Mouse (Mus musculus) stomach, postnatal 0 days (tissue): ENCODE results near the gene Gnmt. TPM values are rescaled to one million over a fixed set of nuclear protein-coding genes. Genes with fewer than 3 reads are reported as not detected.
"Not testable (repeated sequence)": the region's sequence is repeated elsewhere in the genome, so short reads cannot be mapped to it uniquely, and the experiment has no call there.

Experiments used
- ATAC-seq: fragments of 200-750 bp; cut with Nextera tagmentation; 2 replicates; pipeline ENCODE4 v1.8.0; 2017; ENCODE audit not compliant: low FRiP score, low TSS enrichment
- DNase-seq: peaks from one replicate; pipeline ENCODE4 v3.0.0-alpha.2; 2016; ENCODE audit warnings: low spot score
- H3K27ac ChIP-seq: fragments of 300-500 bp; sonication (generic); replicated peaks from 2 replicates; pipeline ENCODE4 v1.5.1; 2014; ENCODE audit warnings: mild to moderate bottlenecking, control low read depth
- H3K27me3 ChIP-seq: fragments of 300-500 bp; sonication (generic); 2 replicates; pipeline ENCODE4 v1.6.1; 2014; ENCODE audit warnings: low read length; ENCODE audit not compliant: control insufficient read depth, insufficient read depth
- H3K36me3 ChIP-seq: fragments of 300-500 bp; sonication (generic); 2 replicates; pipeline ENCODE4 v1.6.1; 2014; ENCODE audit warnings: low read length, mixed read lengths; ENCODE audit not compliant: control insufficient read depth, insufficient read depth
- H3K4me1 ChIP-seq: fragments of 300-500 bp; sonication (generic); replicated peaks from 2 replicates; pipeline ENCODE4 v1.6.1; 2014; ENCODE audit warnings: antibody characterized with exemption; ENCODE audit not compliant: control insufficient read depth, insufficient read depth
- H3K4me2 ChIP-seq: fragments of 300-500 bp; sonication (generic); replicated peaks from 2 replicates; pipeline ENCODE4 v1.6.1; 2014; ENCODE audit warnings: low read depth, mild to moderate bottlenecking, control low read depth, moderate library complexity
- H3K4me3 ChIP-seq: fragments of 300-500 bp; sonication (generic); 2 replicates; pipeline ENCODE4 v1.5.1; 2014; ENCODE audit warnings: low read depth, low read length, control low read depth
- H3K9ac ChIP-seq: fragments of 300-500 bp; sonication (generic); 2 replicates; pipeline ENCODE4 v1.6.1; 2014; ENCODE audit warnings: mild to moderate bottlenecking, low read length, control low read depth, mixed read lengths
- H3K9me3 ChIP-seq: fragments of 300-500 bp; sonication (generic); 2 replicates; pipeline ENCODE4 v1.6.1; 2016; ENCODE audit warnings: low read length; ENCODE audit not compliant: control insufficient read depth
- CTCF ChIP-seq: IDR thresholded peaks from 2 replicates; pipeline ENCODE4 v1.5.1; 2016; ENCODE audit warnings: antibody characterized with exemption, low read depth, mild to moderate bottlenecking, moderate library complexity
- EP300 ChIP-seq: optimal IDR thresholded peaks from 2 replicates; pipeline ENCODE3; 2016; ENCODE audit warnings: antibody characterized with exemption
- WGBS: fragments of 180-500 bp; shearing (Covaris S2); extraction: QIAGEN DNeasy Blood & Tissue Kit; methylation state at CpG from one replicate; pipeline ENCODE4 v1.1.7; 2014; 5-methylcytosine and 5-hydroxymethylcytosine counted together
- polyA plus RNA-seq: library from polyadenylated mRNA; unstranded; fragments of >200 nt; fragmentation: Nextera tagmentation; extraction: Ambion mirVana; gene quantifications from 2 replicates; pipeline ENCODE4 v1.2.1, GENCODE M21; 2015

Gene Gnmt
- polyA plus RNA-seq, 1 experiment from 2014 or later, result 2.1 TPM

DNA sequence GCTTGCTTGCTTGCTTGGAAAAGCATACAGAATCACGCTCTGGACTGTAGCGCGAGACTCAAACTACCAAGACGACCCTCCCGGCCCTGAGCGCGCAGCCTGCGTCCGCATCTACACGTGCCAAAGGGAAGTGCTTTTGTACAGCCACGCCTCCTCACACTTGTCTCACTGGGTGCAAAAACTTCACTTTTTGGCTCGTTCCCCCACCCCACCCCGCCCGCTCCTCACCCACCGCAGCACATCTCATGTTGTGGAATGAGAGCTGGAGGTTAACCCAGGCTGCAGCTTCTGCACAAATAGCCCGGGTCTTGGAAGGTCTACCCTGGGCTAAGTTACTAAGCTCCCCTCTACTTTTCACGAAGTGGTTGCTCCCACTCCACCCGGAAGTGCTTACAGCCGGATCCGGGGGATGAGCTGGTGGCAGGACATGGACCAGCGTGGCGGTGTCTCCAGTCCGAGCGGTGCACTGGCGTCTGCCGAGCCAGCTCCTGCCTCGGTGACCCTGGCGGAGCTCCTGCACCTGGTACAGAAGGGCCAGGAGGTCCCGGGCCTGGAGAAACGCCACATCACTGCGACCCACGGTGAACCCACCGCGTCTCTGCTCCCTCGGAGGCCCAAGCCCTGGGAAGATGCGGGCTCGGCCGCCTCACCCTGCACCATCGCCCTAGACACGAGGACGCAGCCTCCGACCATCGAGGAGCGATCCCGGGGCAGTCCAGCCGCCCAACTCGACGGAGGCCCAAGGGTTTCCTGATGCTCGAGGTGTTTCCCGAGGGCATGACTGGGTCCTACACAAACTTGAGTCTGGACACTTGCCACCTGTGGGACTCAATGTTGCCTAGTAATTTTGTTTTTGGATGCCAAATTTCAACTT lies 43.7 kb upstream of the Gnmt start, which contains the start of gene 2310039H08Rik:
Gene 2310039H08Rik, plus strand, starts transcription at position 232 of the 874 bp plus-strand sequence.
- no peaks in the 10 kb centered on the region for H3K27me3 ChIP-seq
- H3K4me1 ChIP-seq, result no peaks in the 10 kb centered on the region; the same call in 1 of the 2 replicates
- H3K4me2 ChIP-seq, result peak within 1 kb of the TSS; percentile 85
- H3K27ac ChIP-seq, result peak within 1 kb of the TSS; percentile 90
- peaks cover 8% of the 10 kb centered on the region; the same call in 1 of the 2 replicates for H3K36me3 ChIP-seq
- under 1% methylated on average over 50 of the region's 50 CpGs for WGBS
- TF ChIP-seq CTCF, result no peak
- TF ChIP-seq EP300, result no peak
- no peaks in the 10 kb centered on the region for H3K9me3 ChIP-seq
- H3K9ac ChIP-seq, result peak within 1 kb of the TSS; percentile 81
- peak; percentile 80 for ATAC-seq
- peak within 1 kb of the TSS; percentile 86 for H3K4me3 ChIP-seq
- peak; percentile 83 for DNase-seq

DNA sequence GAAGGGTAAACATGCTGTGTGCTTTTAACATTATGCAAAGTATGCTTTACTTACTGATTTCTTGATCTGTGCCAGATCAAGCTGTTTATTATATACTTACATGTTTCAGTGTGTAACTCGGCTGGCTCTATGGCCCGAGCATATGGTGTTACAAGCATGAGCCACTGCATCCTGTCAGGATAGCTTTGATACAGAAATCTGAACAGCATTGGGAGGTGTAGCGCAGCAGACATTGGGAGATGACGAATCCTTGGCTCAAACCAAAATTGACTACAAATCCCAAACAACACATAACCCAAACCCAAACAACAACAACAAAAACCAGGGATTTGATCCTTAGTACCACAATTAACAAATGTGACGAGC lies 43.1 kb upstream of the Gnmt start:
- Histone ChIP-seq H3K27me3 (no peaks in the 10 kb centered on the region), H3K9me3 (no peaks in the 10 kb centered on the region), H3K9ac (peak overlapping the region; percentile 81), H3K27ac (peak overlapping the region; percentile 90), H3K4me2 (peak overlapping the region; percentile 85), H3K4me1 (no peaks in the 10 kb centered on the region; the same call in 1 of the 2 replicates), H3K4me3 (peak overlapping the region; percentile 86), H3K36me3 (0 out of 2 replicates have a peak, but pooled peaks cover 4% of the 10 kb centered on the region)
- DNase-seq (no peak), ATAC-seq (no peak)
- no peak for TF ChIP-seq EP300
- no peak for TF ChIP-seq CTCF
- WGBS, result 3% methylated on average over 5 of the region's 5 CpGs

DNA sequence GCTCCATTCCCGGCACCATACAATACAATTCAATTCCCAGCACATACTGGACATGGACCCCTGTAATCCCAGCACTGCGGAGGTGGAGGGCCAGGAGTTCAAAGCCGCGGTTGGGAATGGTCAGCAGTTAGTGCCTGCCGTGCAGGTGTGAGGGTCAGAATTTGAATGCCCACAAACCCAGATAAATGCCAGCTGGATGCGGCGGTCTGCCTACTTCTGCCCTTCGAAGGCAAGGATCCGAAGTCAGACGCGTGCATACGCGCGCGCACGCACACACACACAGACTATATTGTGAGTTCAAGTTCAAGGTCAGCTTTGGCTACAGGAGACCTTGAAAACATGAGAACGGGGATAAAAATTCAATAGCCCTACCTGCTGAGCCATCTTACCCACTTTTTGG lies 42.6 kb upstream of the Gnmt start:
- 0 out of 2 replicates have a peak, but pooled peaks cover 4% of the 10 kb centered on the region for H3K36me3 ChIP-seq
- H3K27ac ChIP-seq, result peak overlapping the region; percentile 90; the same call in 1 of the 2 replicates
- H3K4me1 ChIP-seq, result no peaks in the 10 kb centered on the region; the same call in 1 of the 2 replicates
- no peaks in the 10 kb centered on the region for H3K9me3 ChIP-seq
- TF ChIP-seq CTCF, result no peak
- TF ChIP-seq EP300, result no peak
- H3K9ac ChIP-seq, result peak overlapping the region; percentile 81
- WGBS, result 59% methylated on average over 17 of the region's 17 CpGs
- peak overlapping the region; percentile 86 for H3K4me3 ChIP-seq
- no peak for ATAC-seq
- no peaks in the 10 kb centered on the region for H3K27me3 ChIP-seq
- DNase-seq, result no peak
- H3K4me2 ChIP-seq, result peak overlapping the region; percentile 85

DNA sequence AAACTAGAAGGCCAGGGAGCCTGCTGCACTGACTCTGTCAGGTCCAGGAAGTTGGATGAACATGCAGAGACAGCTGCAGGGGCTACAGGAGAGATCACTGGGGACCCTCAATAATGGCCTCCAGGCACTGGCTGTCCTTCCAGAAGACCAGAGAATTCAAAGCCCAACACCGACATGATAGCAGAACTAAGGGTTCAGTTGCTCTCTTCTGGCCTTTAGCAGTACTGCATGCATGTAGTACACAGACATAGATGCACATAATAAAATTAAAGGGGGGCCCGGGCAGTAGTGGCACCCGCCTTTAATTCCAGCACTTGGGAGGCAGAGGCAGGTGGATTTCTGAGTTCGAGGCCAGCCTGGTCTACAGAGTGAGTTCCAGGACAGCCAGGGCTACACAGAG lies 42.1 kb upstream of the Gnmt start:
- no peak overlapping the region for H3K27ac ChIP-seq
- H3K4me3 ChIP-seq, result no peak overlapping the region
- no peaks in the 10 kb centered on the region for H3K9me3 ChIP-seq
- H3K4me1 ChIP-seq, result no peaks in the 10 kb centered on the region; the same call in 1 of the 2 replicates
- WGBS, result 85% methylated on average over 4 of the region's 4 CpGs
- no peak overlapping the region for H3K4me2 ChIP-seq
- H3K9ac ChIP-seq, result no peak overlapping the region
- TF ChIP-seq CTCF (peak; percentile 51), EP300 (no peak)
- 0 out of 2 replicates have a peak, but pooled peaks cover 4% of the 10 kb centered on the region for H3K36me3 ChIP-seq
- H3K27me3 ChIP-seq, result no peaks in the 10 kb centered on the region
- no peak for ATAC-seq
- DNase-seq, result no peak

DNA sequence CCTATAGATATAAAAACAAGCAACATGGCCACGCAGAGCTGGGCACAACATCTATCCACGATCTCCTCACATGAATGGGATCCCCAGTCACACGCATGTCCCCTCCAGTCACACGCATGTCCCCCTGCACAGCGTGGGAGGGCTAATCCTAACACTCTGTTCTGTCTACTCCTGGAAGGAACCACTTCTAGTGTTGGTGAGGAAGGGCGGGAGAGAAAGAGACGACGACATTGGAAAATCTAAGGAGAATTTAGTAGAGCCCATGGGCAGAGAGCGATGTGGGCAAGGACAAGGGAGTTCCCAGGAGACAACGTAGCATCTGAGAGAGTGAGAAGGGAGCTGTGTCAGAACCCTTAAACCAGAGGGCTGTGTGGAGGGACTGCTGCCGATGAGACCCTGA lies 41.6 kb upstream of the Gnmt start:
- WGBS, result 89% methylated on average over 11 of the region's 11 CpGs
- H3K4me3 ChIP-seq, result no peak overlapping the region
- no peak overlapping the region for H3K9ac ChIP-seq
- TF ChIP-seq CTCF, result no peak
- no peak for TF ChIP-seq EP300
- H3K4me1 ChIP-seq, result no peaks in the 10 kb centered on the region; the same call in 1 of the 2 replicates
- no peak overlapping the region for H3K4me2 ChIP-seq
- H3K27me3 ChIP-seq, result no peaks in the 10 kb centered on the region
- H3K9me3 ChIP-seq, result no peaks in the 10 kb centered on the region
- DNase-seq (no peak), ATAC-seq (no peak)
- no peaks in the 10 kb centered on the region for H3K36me3 ChIP-seq
- H3K27ac ChIP-seq, result no peak overlapping the region

DNA sequence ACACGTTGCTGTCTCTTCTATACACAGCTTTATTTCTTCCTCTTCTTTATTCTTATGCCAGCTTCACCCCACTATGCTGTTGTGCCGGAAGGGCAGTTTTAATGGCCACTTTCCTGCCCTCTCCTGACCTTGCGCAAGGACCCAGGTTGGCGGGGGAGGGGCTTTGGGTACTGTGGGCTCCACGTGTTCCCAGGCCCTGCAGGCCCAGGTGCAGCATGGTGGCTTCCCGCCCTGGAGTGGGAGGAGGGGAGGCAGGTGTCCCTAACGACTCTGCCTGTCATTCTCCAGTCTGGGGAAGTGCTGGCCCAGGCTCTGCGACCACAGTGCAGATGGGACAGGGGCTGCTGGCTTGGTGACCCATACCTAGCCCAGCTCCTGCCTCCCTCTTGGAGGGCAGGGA lies 38.9 kb upstream of the Gnmt start:
- Histone ChIP-seq H3K4me3 (no peak overlapping the region), H3K4me1 (no peaks in the 10 kb centered on the region; the same call in 1 of the 2 replicates), H3K27ac (no peak overlapping the region), H3K36me3 (no peaks in the 10 kb centered on the region), H3K9me3 (no peaks in the 10 kb centered on the region), H3K27me3 (no peaks in the 10 kb centered on the region), H3K9ac (no peak overlapping the region), H3K4me2 (no peak overlapping the region)
- peak; percentile 31 for DNase-seq
- no peak for ATAC-seq
- no peak for TF ChIP-seq EP300
- WGBS, result 43% methylated on average over 8 of the region's 8 CpGs

DNA sequence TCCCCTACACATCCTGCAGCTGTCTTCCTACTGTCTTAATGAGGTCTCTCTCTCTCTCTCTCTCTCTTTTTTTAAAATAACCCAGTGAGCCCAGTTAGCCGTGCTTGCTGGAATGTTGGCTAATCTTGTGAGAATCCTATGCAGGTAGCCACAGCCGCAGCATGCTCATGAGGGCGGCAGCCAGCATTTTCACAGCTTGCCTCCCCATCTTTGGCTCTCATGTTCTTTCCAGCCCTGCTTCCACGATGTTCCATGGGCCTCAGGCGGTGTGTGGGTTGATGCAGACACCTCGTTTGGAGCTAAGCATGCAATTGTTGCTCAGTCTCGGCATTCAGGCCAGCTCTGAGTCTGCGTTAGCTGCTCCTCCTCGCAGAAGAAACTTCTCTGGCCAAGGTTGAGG lies 35.9 kb upstream of the Gnmt start:
- H3K27ac ChIP-seq, H3K9ac ChIP-seq, H3K4me1 ChIP-seq, H3K27me3 ChIP-seq, H3K4me2 ChIP-seq, H3K9me3 ChIP-seq, DNase-seq, H3K36me3 ChIP-seq, H3K4me3 ChIP-seq, ATAC-seq: not testable (repeated sequence)
- WGBS, result 52% methylated on average over 7 of the region's 9 CpGs
